Mouse (Mus musculus): Measurements from ENCODE around the gene Yap1. TPM values are rescaled to one million over a fixed set of nuclear protein-coding genes. Genes with fewer than 3 reads are reported as not detected.

Gene Yap1
- 0.58 and 0.74 TPM in 2 replicates for total RNA-seq (2017)

- ATAC-seq (ENCODE audit: extremely low read depth, insufficient number of reproducible peaks, low FRiP score, poor library complexity, severe bottlenecking): no peak
Measured at GRCm38 (mm10) chr9:8004370-8004991, at the start of gene Yap1. Gene Yap1, minus strand, starts transcription at chr9:8004596.

- no peak for ATAC-seq (ENCODE audit: extremely low read depth, insufficient number of reproducible peaks, low FRiP score, poor library complexity, severe bottlenecking)
Measured at GRCm38 (mm10) chr9:8043044-8043387, 38.6 kb upstream of the Yap1 start.

- peak; percentile 77 for ATAC-seq (ENCODE audit: extremely low read depth, insufficient number of reproducible peaks, low FRiP score, poor library complexity, severe bottlenecking)
Measured at GRCm38 (mm10) chr9:8042338-8043043, 38.1 kb upstream of the Yap1 start, which contains the start of gene Cfap300. Gene Cfap300, minus strand, starts transcription at chr9:8042823.

- no peak for ATAC-seq (ENCODE audit: extremely low read depth, insufficient number of reproducible peaks, low FRiP score, poor library complexity, severe bottlenecking)
Measured at GRCm38 (mm10) chr9:8035546-8035945, 31.1 kb upstream of the Yap1 start.

- no peak for ATAC-seq (ENCODE audit: extremely low read depth, insufficient number of reproducible peaks, low FRiP score, poor library complexity, severe bottlenecking)
Measured at GRCm38 (mm10) chr9:8035091-8035490, 30.7 kb upstream of the Yap1 start.

- ATAC-seq (ENCODE audit: extremely low read depth, insufficient number of reproducible peaks, low FRiP score, poor library complexity, severe bottlenecking): no peak
Measured at GRCm38 (mm10) chr9:8034143-8034542, 29.7 kb upstream of the Yap1 start.

- no peak for ATAC-seq (ENCODE audit: extremely low read depth, insufficient number of reproducible peaks, low FRiP score, poor library complexity, severe bottlenecking)
Measured at GRCm38 (mm10) chr9:8032847-8033246, 28.5 kb upstream of the Yap1 start.

- ATAC-seq (ENCODE audit: extremely low read depth, insufficient number of reproducible peaks, low FRiP score, poor library complexity, severe bottlenecking): no peak
Measured at GRCm38 (mm10) chr9:8018609-8019008, 14.2 kb upstream of the Yap1 start.

- ATAC-seq (ENCODE audit: extremely low read depth, insufficient number of reproducible peaks, low FRiP score, poor library complexity, severe bottlenecking): peak; percentile 91
Measured at GRCm38 (mm10) chr9:8017253-8017913, 13.0 kb upstream of the Yap1 start.

GRCm38 (mm10) chr9:8003301-8004271, 810 bp downstream of the Yap1 start:
- ATAC-seq (ENCODE audit: extremely low read depth, insufficient number of reproducible peaks, low FRiP score, poor library complexity, severe bottlenecking): no peak

GRCm38 (mm10) chr9:8002806-8003205, 1.6 kb downstream of the Yap1 start:
- ATAC-seq (ENCODE audit: extremely low read depth, insufficient number of reproducible peaks, low FRiP score, poor library complexity, severe bottlenecking): no peak

GRCm38 (mm10) chr9:8001352-8001751, 3.0 kb downstream of the Yap1 start:
- ATAC-seq (ENCODE audit: extremely low read depth, insufficient number of reproducible peaks, low FRiP score, poor library complexity, severe bottlenecking): no peak

- no peak for ATAC-seq (ENCODE audit: extremely low read depth, insufficient number of reproducible peaks, low FRiP score, poor library complexity, severe bottlenecking)
Measured at GRCm38 (mm10) chr9:7994275-7994674, 10.1 kb downstream of the Yap1 start.

GRCm38 (mm10) chr9:7992651-7993050, 11.7 kb downstream of the Yap1 start:
- ATAC-seq (ENCODE audit: extremely low read depth, insufficient number of reproducible peaks, low FRiP score, poor library complexity, severe bottlenecking): no peak

GRCm38 (mm10) chr9:7990897-7991296, 13.5 kb downstream of the Yap1 start:
- ATAC-seq (ENCODE audit: extremely low read depth, insufficient number of reproducible peaks, low FRiP score, poor library complexity, severe bottlenecking): no peak

GRCm38 (mm10) chr9:7987119-7987518, 17.3 kb downstream of the Yap1 start:
- no peak for ATAC-seq (ENCODE audit: extremely low read depth, insufficient number of reproducible peaks, low FRiP score, poor library complexity, severe bottlenecking)

GRCm38 (mm10) chr9:7984287-7984686, 20.1 kb downstream of the Yap1 start:
- no peak for ATAC-seq (ENCODE audit: extremely low read depth, insufficient number of reproducible peaks, low FRiP score, poor library complexity, severe bottlenecking)

GRCm38 (mm10) chr9:7983665-7984064, 20.7 kb downstream of the Yap1 start:
- ATAC-seq (ENCODE audit: extremely low read depth, insufficient number of reproducible peaks, low FRiP score, poor library complexity, severe bottlenecking): no peak

- ATAC-seq (ENCODE audit: extremely low read depth, insufficient number of reproducible peaks, low FRiP score, poor library complexity, severe bottlenecking): no peak
Measured at GRCm38 (mm10) chr9:7980162-7980561, 24.2 kb downstream of the Yap1 start.

All from neutrophil, adult 5-6 weeks (primary cell).